In the genomic region with DNA sequence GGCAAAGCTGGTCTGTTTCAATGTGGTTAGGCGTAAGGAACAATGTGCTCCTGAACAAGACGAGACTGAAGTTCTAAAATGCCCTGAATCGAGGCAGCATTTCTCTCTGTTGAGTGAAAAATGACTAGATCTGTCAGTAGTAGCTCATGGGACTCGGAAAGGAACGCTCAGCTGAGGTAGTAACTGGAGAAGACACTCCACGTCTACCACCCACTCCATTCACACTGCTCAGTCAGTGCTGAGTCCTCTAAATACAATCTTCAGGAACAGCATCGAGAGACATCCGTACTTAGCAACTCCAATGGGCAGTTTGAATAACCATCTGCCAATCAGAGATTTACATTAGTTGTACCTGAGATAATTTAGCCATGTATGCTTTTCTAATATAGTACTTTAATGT, we compare ENCODE assay signal across 29 mouse cellular contexts.
"Had no signal": no experiment of that assay in that cellular context is flagged by ENCODE, and none has a peak within 500 bp of the region (broad histone marks: within the 10 kb centered on the region; RNA-seq: fewer than 3 reads in every experiment).

No protein-coding gene starts in this region.

- ATAC-seq: forebrain, embryonic 13.5 days; forebrain, embryonic 14.5 days; forebrain, embryonic 15.5 days; forebrain, embryonic 16.5 days; forebrain, postnatal 0 days had no signal

- H3K4me2 ChIP-seq: embryonic facial prominence, embryonic 12.5 days; embryonic facial prominence, embryonic 13.5 days; embryonic facial prominence, embryonic 15.5 days; forebrain, embryonic 12.5 days; forebrain, embryonic 13.5 days; forebrain, embryonic 15.5 days had no signal

- H3K27me3 ChIP-seq: embryonic facial prominence, embryonic 12.5 days; embryonic facial prominence, embryonic 13.5 days; embryonic facial prominence, embryonic 15.5 days; forebrain, embryonic 13.5 days; forebrain, embryonic 15.5 days had no signal

- DNase-seq: cerebellum, adult 2 months; cerebellum, adult 8-10 months; cerebellum, adult 9-10 months; cerebellum, adult 9-11 months; cerebellum, postnatal 10 days; cerebellum, postnatal 14 days; cerebellum, postnatal 25 days; cerebellum, postnatal 36 days; embryo, embryonic 11 days; forebrain, postnatal 0 days; gastrocnemius, adult 2 months; gastrocnemius, postnatal 10 days; gastrocnemius, postnatal 14 days; gastrocnemius, postnatal 25 days; gastrocnemius, postnatal 36 days; heart, adult 11 months; heart, adult 18-20 months; heart, adult 2 months had no signal

- H3K9ac ChIP-seq: embryonic facial prominence, embryonic 12.5 days; embryonic facial prominence, embryonic 13.5 days; embryonic facial prominence, embryonic 15.5 days; forebrain, embryonic 12.5 days; forebrain, embryonic 13.5 days; forebrain, embryonic 15.5 days; forebrain, postnatal 0 days had no signal

- H3K36me3 ChIP-seq: embryonic facial prominence, embryonic 10.5 days; embryonic facial prominence, embryonic 12.5 days; embryonic facial prominence, embryonic 15.5 days; forebrain, embryonic 10.5 days; forebrain, embryonic 12.5 days; forebrain, embryonic 15.5 days had no signal

- H3K9me3 ChIP-seq: embryonic facial prominence, embryonic 10.5 days; embryonic facial prominence, embryonic 12.5 days; embryonic facial prominence, embryonic 13.5 days; embryonic facial prominence, embryonic 15.5 days; forebrain, embryonic 10.5 days; forebrain, embryonic 12.5 days; forebrain, embryonic 13.5 days; forebrain, embryonic 15.5 days had no signal

- H3K4me3 ChIP-seq: embryonic facial prominence, embryonic 10.5 days; embryonic facial prominence, embryonic 12.5 days; embryonic facial prominence, embryonic 13.5 days; embryonic facial prominence, embryonic 15.5 days; erythroblast, embryonic 14.5 days; forebrain, embryonic 10.5 days; forebrain, embryonic 12.5 days; forebrain, embryonic 13.5 days; forebrain, embryonic 15.5 days; gastrocnemius, adult 2 months; heart, adult 2 months had no signal

- H3K27ac ChIP-seq: embryonic facial prominence, embryonic 10.5 days; embryonic facial prominence, embryonic 12.5 days; embryonic facial prominence, embryonic 13.5 days; embryonic facial prominence, embryonic 15.5 days; forebrain, embryonic 10.5 days; forebrain, embryonic 12.5 days; forebrain, embryonic 13.5 days; forebrain, embryonic 15.5 days; gastrocnemius, adult 2 months; heart, adult 2 months had no signal
